Mouse (Mus musculus): ENCODE measurements around the gene Ldlrad3.

Gene Ldlrad3

DNA sequence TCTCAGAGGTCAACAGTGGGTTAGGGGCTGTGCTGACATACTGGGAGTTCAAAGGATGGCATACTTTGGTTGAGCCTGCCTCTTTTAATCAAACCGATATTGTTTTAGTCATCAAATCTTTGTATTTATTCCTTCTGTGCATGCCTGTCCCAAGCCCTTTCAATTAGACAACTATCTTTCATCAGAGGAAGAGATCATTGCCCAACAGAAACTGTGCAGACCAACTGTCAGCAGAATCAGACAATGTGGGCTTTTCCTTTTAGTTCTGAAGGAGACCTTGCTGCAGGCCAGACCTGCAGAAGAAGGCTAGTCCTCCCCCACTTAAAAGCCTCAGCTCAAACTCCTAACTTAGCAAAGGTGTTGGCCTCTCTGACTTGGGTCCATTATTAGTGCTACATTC is 41.9 kb downstream of the Ldlrad3 start:
- DNase-seq (ENCODE audit: low read depth, low spot score) = no peak

DNA sequence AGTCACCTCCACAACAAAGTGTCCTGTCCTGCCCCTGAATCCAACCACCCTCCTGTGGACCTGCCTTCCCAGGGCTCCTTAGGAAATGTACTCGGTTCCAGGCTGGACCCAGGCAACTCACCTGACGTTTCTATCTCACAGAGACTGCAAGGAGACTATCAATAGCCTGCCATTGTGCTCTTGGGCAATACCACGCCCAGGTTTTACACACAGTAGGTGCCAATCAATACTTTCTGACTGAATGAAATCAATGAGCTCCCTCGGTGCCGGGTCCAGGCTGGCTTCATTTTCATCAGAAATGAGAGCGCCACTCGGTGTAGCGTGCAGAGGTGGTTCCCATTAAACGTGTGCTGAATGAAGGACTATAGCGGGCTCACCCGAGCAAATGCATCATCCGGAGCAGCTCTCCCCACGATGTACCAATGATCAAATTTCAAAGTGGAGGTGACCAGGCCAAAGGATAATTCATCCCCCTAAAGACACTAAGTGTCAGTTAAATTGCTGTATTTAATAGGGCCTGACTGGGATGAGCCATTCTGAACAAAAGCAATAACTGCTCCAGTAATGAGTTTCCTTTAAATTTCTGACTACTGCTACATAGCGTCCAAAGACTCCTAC is 43.4 kb downstream of the Ldlrad3 start:
- DNase-seq (ENCODE audit: low read depth, low spot score) = no peak

DNA sequence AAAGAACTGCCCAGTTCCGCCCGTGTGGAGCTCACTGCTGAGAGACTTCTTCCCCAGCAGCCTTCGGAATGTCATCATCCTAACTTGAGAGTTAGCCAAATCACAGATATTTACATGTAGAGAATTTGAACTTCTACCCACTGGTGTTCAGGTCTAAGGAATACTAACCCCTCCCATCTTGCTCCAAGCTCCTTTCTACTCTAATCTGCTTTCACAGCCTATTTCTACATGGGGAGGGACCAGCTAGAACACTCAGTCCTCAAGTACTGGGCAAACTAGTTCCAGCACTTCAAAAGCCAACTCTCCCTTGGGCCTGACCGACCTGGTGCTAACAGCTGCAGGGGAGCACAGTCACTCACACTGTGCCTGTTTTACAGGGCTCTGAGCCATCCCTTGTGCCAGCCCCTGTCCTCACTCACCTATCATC is 44.0 kb downstream of the Ldlrad3 start:
- DNase-seq (ENCODE audit: low read depth, low spot score) = no peak

DNA sequence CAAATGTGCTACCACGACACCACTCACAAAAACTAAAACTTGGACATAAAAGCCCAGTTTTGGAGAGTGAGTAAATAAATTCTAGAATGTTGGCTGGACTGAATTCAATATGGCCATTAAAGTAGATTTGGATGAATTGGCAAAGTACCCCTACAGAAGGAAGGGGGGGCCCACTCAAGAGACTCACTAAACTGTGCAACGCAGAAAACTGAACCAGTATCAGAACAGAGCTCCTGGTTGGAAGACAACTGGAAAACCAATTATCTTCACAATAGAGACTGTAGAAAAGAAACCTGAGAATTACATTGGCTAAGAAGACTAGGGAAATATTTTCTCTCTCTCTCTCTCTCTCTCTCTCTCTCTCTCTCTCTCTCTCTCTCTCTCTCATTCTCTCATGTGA is 45.0 kb downstream of the Ldlrad3 start:
- no peak for DNase-seq (ENCODE audit: low read depth, low spot score)

DNA sequence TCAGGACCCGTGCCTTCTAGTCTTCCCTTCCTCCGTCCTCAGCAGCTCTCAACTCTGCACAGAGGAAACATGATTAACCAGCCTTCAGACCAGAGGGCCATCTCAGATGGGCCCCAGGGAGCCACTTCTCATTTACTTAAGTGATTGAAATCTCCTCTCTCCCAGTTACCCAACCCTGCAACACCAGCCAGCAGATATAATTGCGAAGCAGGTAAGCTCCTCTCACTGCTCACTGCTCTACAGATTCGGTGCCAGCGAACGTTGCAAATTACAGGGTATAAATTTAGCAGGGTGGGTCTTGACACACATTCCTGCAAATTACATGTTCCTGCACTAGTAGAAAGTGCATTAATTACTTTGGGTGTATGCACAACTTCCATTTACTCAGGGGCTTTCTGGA is 48.3 kb downstream of the Ldlrad3 start:
- no peak for DNase-seq (ENCODE audit: low read depth, low spot score)

- DNase-seq (ENCODE audit: low read depth, low spot score) = no peak
Measured at GRCm38 (mm10) chr2:102136184-102136583, 50.0 kb downstream of the Ldlrad3 start.

- DNase-seq (ENCODE audit: low read depth, low spot score) = no peak
Measured at GRCm38 (mm10) chr2:102134510-102135262, 51.5 kb downstream of the Ldlrad3 start.

- DNase-seq (ENCODE audit: low read depth, low spot score) = no peak
Measured at GRCm38 (mm10) chr2:102132945-102133558, 53.1 kb downstream of the Ldlrad3 start.

DNA sequence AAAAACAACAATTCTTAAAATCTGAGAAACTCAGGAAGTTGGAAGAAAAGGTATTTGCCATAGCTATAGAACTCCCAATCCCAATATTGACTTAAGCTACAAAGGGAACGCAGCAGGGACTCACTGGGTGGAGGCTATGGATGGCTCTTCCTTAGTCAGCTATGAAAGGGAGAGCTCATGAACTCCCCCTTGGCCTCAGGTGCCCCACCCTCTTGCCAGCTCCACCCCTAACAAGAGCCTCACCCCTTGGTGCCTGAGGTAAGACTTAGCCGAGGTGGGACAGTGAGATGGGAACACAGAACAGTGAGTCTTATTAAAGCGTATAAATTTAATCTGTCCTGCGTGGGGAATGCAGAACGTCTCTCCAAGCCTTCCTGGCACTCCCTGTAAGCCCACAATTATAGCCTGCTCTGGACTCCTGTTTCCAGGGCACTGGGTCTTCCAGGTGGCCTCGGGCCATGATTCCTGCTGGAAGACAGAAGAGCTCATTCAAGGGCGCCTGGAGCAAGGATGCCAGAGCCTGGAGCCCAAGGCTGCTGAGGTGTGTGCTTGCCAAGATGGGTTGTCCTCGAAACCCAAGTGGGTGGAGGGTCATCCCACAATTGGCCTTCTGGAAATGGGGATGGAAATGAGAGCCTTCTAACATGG is 55.9 kb downstream of the Ldlrad3 start:
- peak; percentile 65 for DNase-seq (ENCODE audit: low read depth, low spot score)

DNA sequence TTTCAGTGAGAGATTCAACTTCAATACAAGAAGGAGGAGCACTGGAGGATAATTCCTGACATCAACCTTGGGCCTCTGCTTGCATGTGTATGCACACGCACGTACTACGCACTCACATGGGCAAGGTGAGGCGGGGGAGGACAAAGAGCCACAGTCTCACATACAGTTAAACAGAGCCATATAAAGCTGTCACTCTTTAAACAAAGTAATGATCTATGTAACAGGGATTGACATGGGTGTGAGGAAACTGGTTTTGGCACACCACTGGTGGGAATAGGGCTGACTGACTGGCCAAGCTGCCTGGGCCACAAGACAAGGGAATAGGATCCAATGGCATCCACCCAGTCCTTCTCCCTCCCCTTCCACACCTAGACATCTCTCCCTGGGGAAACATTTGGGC is 57.0 kb downstream of the Ldlrad3 start:
- no peak for DNase-seq (ENCODE audit: low read depth, low spot score)

GRCm38 (mm10) chr2:102128500-102129030 is 57.6 kb downstream of the Ldlrad3 start:
- DNase-seq (ENCODE audit: low read depth, low spot score) = no peak

DNA sequence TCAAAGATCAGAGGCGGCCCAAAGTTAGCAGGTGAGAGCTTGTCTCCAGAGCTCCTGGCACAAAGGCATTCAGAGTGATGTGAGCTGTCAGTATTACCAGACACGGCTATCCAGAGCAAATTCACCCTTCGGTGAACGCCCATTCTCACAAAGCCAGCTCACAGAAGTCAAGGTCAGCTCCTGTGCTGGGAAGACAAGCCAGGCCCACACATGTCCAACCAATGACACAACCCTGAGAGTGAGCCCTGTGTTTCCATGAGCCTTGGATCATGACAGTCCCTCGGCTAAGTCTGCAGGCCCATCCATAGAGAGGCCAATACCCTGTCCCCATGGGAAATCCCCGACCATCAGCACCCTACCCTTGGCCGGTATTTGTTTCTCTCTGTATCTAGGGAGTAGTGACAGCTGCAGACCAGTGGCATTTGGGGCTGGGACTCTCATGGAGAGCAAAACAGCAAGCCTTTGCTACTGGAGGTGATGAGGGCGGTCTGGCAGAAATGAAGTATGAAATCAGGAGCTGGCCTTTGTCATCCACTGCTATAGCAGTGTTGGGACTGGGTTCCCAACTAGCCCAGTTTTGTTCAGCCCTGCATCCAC is 58.3 kb downstream of the Ldlrad3 start:
- DNase-seq (ENCODE audit: low read depth, low spot score) = peak; percentile 29

GRCm38 (mm10) chr2:102127221-102127620 is 59.0 kb downstream of the Ldlrad3 start:
- DNase-seq (ENCODE audit: low read depth, low spot score) = no peak

GRCm38 (mm10) chr2:102126076-102126475 is 60.1 kb downstream of the Ldlrad3 start:
- DNase-seq (ENCODE audit: low read depth, low spot score) = no peak

GRCm38 (mm10) chr2:102125042-102125441 is 61.1 kb downstream of the Ldlrad3 start:
- no peak for DNase-seq (ENCODE audit: low read depth, low spot score)

DNA sequence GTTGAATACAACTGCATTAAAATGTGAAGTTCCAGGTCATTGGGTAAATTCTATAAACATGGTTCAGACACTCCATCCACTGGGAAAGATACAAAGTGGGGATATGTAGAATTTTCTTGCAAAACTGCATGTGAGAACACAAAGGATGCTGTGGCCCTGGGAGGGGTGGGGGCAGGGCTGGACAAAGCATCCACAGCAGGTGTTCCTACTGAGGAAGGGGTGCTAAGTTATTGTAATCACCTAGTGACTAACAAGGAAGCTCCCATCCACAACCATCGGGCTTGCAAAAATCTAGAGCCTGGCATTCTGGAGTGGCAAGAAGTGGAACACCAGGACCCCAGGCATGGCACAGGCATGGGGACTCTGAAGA is 64.1 kb downstream of the Ldlrad3 start:
- DNase-seq (ENCODE audit: low read depth, low spot score) = no peak

- DNase-seq (ENCODE audit: low read depth, low spot score) = no peak
Measured at GRCm38 (mm10) chr2:102121440-102122145, 64.6 kb downstream of the Ldlrad3 start.

GRCm38 (mm10) chr2:102119751-102120505 is 66.3 kb downstream of the Ldlrad3 start:
- DNase-seq (ENCODE audit: low read depth, low spot score) = no peak

GRCm38 (mm10) chr2:102118988-102119460 is 67.2 kb downstream of the Ldlrad3 start:
- DNase-seq (ENCODE audit: low read depth, low spot score) = peak; percentile 64

GRCm38 (mm10) chr2:102117402-102117760 is 68.8 kb downstream of the Ldlrad3 start:
- no peak for DNase-seq (ENCODE audit: low read depth, low spot score)
